Mouse (Mus musculus): ENCODE data around the gene Lag3.

The Lag3 gene

GRCm38 (mm10) chr6:124919695-124920317, 8.3 kb upstream of the Lag3 start, which contains the start of gene Ptms:
Ptms (minus strand) TSS chr6:124920103.
- DNase-seq (ENCODE audit: low spot score), result peak; percentile 82

GRCm38 (mm10) chr6:124918890-124919627, 7.6 kb upstream of the Lag3 start:
- DNase-seq (ENCODE audit: low spot score), result no peak

DNA sequence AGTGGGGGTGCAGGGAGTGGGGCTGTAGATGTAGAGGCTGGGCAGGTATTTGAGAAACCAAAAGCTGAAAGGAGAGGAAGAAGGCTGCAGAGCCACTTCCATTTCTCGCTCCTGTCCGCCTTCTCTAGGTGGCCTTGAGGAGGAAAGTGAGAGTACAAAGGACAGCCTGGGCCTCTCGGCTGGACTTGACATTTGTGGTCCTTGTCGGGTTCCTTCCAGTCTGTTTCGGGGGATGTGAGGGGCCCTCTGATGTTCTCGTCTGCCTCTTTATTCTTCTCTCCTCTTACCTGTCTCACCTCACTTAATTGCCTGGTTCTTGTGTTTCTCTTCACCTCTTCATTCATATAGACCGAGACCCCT, 6.8 kb upstream of the Lag3 start:
- DNase-seq (ENCODE audit: low spot score), result no peak

GRCm38 (mm10) chr6:124917518-124918330, 6.2 kb upstream of the Lag3 start:
- peak; percentile 67 for DNase-seq (ENCODE audit: low spot score)

DNA sequence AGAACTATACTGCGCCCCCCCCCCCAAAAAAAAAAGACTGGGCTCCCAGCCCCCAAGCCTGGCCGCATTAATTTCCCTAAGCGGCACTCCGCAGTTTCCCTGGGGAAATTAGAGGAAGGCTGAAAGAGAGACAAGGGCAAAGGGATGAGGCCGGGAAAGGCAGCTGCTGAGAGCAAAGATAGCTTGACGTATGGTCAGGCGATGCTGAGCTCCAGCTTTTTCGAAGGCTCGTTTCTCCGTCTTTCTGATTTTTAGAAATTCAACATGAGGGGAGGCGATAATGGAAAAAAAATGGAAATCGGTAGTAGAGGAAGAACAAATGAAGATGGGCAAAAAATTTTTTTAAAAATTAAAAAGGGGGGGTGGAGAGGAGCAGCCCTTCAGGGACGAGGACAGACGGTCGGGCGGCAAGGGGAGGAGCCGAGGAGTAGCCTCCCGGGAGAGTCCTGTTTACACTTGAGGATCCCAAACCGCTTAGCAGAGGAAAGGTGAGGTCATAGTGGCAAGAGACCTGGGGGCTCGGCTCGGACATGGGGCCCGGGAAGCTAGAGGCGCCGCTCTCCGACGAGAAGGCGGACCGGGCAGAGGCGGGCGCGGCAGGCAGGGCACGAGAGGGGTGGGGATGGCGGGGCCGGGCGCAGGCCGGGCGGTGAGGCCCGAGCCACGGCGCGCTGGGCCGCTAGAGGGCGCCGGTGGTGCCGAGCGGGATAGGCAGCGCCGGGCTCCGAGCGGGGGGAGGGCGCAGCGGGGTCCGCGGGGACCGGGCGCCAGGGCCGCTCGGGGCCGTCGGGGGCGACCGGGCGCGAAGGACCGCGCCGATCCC, 5.4 kb upstream of the Lag3 start:
- DNase-seq (ENCODE audit: low spot score), result peak; percentile 70

DNA sequence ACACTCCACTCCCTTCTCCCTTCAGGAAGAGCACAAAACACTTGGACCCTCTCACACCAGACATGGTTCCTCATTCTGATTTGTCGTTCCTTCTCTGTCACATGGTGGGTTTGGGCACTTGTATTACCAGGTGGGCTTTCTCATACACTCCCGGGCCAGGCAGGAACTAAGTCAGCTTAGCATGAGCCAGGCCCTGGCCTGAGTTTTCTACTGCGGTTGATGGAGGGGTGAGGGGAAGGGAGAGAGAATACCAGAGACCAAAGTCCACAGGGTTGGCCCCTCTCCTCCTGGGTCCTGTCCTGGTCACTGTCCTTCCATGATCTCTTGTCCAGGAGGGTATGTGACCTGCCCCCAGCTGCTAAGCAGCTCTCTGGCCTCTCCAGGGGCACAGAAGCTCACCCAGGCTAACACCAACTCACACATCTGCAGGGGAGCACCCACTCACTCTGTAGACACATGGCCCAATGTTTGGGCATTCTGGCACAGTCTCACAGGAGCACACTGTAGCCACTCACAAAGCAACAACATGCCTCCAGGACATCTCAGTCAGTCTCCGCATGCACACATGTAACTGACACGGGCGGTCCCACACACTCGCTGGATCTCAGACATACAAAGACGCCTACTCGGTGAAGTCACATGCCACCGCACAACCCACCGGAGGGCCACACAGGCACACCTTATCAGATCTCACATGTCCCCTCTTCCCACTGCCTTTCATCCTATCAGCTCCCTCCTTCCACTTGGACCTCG, 4.6 kb upstream of the Lag3 start:
- no peak for DNase-seq (ENCODE audit: low spot score)

GRCm38 (mm10) chr6:124915160-124915941, 3.8 kb upstream of the Lag3 start:
- no peak for DNase-seq (ENCODE audit: low spot score)

DNA sequence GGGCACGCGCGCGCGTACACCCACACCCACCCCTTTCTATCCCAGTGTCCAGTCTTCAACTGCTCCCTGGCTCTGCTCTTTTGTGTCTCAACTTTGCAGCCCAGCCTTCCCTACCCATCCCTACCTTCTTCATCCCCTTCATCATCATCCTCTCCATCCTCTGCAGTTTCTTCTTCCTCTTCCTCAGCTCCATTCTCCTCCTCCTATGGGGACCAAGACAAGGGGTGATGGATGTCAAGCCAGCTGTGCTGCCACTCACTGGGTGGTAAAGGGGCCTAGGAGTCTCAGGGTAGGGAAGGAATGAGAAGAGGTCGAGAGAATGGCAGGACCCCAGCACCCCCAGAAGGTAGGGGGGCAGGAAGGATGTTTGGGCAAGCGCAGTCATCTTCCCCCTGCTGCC, 3.0 kb upstream of the Lag3 start:
- DNase-seq (ENCODE audit: low spot score), result no peak

GRCm38 (mm10) chr6:124913721-124914285, 2.3 kb upstream of the Lag3 start:
- DNase-seq (ENCODE audit: low spot score), result no peak

GRCm38 (mm10) chr6:124913214-124913613, 1.7 kb upstream of the Lag3 start:
- DNase-seq (ENCODE audit: low spot score), result no peak

GRCm38 (mm10) chr6:124910032-124910431, 1.5 kb downstream of the Lag3 start:
- DNase-seq (ENCODE audit: low spot score), result no peak

DNA sequence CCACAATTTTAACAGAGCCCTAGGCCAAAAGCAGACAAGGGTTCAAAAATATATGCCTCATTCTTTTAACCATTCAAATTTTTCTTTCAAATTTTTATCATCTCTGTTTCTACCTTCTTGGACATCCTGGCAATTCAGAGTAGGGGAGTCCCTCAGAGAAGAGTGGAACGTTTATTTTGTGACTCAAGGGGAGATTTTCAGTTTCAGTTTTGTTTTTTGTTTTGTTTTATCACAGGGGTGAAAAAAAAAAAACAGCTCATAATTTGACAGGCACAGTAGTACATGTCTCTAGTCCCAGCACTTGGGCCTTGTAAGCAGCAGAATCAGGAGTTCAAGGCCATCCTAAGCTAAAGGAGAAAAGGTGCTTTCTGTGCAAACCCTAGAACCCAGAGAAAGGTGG, 3.7 kb downstream of the Lag3 start:
- DNase-seq (ENCODE audit: low spot score), result no peak

GRCm38 (mm10) chr6:124904991-124905860, 6.3 kb downstream of the Lag3 start:
- DNase-seq (ENCODE audit: low spot score), result no peak

DNA sequence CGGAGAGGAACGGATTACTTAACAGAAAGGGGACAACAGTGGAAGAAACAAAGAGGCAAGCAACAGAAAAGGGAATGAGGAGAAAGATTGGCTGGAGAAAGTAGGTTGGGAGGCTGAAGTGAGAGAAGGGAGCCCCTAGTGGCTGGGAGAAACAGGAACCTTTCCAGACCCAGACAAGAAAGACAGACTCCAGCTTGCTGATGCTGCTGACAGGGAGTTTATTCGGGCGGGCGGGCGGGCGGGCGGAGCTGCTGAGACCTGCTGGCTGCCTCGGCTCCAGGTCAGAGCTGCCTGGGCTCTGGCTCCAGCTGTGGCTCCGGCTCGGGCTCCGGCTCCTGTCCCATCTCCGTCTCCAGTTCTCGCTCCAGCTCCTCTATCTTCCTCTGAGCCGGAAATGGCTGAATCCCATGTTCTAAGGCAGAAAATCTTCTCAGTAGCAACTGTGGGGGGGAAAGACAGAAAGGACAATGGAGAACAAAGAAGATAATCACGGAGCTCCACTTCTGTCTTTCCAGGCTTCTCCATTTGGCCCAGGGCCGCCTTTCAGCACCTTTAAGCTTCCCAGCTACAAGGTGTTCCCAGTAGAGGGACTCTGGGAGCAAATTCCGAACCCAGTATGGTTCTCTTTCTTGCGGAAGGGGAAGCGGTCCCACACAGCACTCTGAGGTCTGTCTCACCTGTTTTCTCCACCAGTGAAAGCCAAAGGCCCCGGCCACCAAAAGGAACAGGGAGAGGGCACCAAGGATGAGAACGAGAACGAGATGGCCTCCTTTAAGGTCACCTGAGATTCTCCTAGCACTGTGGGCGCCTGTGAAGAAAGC, 7.1 kb downstream of the Lag3 start:
- no peak for DNase-seq (ENCODE audit: low spot score)

- peak; percentile 92 for DNase-seq (ENCODE audit: low spot score)
These were observed 7.8 kb downstream of the Lag3 start for GRCm38 (mm10) chr6:124903580-124904151.

- no peak for DNase-seq (ENCODE audit: low spot score)
These were observed 9.7 kb downstream of the Lag3 start for GRCm38 (mm10) chr6:124901851-124902250.

DNA sequence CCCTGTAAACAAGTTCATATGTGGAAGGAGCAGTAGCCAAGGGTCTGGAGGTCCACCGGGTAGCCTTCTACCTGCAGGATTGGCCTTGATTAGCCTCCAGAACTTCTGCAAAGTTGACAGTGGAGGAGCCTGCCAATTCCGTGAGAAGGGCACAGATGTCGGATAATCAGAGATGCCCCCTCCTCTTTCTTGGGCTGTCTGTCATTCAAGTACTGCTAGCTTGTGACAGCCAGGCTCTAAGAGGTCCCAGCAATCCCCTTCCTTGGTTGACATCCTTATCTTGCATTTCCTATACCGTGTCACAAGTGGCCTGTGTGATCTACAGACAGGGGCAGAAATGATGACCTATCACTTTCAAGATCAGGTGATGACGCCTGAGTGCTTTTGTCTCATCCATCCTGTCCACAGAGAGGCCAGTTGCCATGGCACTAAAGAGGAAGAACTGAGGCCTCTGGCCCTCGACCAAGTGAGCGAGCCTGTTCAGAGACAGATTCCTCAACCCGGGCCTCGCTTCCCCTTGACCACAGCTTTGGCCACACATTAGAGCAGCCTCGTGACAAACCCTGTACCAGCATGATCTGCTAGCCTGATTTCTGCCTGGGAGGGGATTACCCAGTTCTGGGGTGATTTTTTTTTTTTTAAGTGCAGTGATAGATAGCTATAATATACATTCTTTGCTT, 10.6 kb downstream of the Lag3 start:
- DNase-seq (ENCODE audit: low spot score), result no peak
